Mouse (Mus musculus) R1 (cell line): Measurements from ENCODE around the gene Fam120b.

Experiments used
- DNase-seq: peaks from one replicate; pipeline ENCODE4 v3.0.0-alpha.2; 2018; ENCODE audit warnings: low read depth, low spot score

The Fam120b gene

DNA sequence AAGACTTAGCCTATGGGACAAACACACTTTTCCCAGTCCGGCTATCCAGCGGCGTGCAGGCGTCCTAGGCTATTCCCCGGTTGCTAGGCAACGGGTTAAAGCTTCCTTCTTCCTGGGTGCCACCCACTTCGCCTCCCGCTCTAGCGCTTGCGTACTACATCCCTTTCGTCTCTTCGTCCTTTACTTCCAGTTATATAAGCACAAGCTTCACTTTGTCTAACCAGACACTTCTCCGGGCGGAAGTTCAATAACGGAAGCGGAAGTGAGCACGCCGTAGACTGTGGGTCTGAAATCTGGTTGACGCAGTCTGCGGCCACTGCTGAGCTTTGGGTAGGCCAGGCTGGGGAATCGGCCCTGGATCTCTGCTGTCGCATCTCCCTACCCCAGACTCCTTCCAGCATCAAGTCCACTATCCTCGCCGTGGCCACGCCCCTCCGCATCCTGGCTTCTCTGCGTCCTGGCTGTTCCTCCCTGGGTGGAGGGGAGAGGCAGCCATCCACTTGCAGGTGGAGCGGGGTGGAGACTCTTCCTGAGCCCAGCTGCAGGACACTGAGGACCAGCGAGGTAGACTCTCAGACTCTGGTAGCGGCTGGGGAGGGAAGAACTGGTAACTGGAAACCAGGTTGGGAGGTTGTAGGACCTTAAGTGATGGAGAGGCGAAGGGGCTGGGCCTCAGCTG is at the start of gene Fam120b:
TSS of gene Fam120b (plus strand) at position 206 of the 679 bp plus-strand sequence.
- DNase-seq = peak; percentile 98

DNA sequence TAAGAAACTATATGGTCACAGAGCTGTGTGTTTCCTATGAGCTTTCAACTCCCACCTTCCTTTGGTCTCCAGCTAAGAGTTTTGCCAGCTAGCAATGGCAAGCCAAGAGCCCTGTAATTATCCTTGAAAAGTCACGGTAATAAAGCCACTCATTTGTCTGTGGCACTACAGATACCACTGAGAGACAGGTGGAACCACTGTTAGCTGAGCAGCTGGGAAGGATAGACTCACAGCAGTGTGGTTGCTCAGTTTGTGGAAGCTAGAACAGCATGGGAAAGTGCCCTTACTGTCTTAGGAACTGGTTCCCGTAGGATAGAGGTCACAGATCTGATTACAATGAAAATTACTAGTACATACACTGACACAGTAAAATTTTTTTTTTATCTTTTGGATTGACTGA is 45.9 kb upstream of the Fam120b start:
- DNase-seq = no peak

DNA sequence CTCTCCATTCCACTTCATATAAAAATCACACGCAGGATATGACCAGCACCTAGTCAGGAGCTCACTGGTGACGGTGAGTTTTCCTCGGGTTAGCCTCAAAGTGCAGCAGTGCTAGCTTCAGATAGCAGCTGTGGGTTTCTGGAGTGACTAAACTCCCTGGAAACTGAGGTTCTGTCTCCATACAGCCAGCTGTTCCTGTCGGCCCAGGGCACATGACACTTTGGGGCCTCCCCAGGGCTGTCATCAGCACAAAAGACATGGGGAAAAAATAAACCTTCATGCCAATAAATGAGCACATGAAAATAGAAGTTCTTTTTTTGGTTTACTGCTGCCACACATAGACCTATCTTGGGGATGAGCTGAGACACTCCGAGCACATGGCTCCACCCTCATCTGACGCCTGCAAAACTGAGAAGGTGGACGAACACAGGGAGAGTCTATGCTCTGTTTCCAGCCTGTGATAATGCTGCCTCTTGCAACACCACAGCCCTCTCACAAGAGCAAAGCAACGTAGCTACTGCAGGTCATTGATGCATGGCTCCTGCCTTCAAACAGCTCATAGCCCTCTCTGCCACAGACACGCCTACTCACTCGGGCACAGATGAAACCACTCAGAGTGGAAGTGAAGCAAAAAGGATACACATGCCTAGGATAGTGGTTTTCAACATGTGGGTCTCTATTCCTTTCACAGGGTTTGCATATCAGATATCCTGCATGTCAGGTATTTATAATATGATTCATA is 43.0 kb upstream of the Fam120b start:
- DNase-seq = no peak

DNA sequence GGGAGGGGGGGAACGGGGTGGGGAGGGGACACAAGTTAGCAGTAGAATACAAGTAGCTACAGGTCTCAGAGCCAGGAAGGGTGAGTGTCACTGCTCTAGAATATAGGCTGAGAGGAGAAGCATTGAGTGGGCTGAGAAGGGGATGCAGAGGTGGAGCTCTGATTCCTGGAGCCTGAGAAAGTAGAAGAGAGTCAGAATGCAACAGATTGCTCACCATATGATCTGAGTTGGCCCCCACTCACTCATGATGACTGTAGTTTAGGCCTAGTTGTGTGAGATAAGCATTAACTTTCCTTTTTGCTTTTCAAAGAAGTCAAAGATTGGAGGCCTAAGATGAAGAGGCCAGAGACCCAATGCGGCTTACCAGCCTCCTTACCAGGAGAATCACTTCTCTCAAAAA is 42.0 kb upstream of the Fam120b start:
- no peak for DNase-seq

DNA sequence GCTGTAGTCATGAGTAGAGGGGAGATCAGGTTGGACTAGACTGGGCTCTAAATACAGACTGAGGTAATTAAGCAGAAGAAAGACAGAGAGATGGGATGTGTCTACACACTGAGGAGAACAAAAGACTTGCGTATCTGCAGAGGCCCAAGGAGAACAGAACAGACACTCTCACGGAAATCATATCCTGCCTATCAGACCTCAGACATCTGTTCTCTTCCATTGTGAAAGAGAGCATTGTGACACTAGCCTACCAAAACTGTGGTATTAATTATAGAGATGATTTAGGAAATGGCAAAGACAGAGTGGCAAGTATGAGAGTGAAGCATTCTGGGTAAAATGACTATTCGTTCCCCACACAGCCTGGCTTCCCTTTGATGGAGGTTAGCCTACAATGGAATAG is 40.9 kb upstream of the Fam120b start:
- DNase-seq = no peak

DNA sequence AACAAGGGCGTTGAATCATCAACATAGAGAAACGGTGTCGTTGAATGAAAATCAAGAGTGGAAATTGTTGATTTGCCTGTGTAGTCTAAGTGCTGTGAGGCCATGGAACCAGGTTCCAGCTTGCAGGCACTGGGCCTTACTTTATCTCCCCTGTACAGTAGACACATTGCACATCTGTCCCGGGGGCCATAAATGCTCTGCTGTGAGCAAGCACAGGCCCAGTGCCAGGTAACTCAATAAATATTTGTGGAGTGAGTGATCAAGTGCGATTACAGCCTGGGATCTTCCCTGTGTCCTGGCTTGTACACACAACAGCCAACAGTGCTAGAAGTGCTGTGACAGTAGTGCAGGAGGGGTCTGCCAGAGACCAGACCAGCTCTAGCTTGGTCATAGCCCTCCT is 39.5 kb upstream of the Fam120b start:
- no peak for DNase-seq

DNA sequence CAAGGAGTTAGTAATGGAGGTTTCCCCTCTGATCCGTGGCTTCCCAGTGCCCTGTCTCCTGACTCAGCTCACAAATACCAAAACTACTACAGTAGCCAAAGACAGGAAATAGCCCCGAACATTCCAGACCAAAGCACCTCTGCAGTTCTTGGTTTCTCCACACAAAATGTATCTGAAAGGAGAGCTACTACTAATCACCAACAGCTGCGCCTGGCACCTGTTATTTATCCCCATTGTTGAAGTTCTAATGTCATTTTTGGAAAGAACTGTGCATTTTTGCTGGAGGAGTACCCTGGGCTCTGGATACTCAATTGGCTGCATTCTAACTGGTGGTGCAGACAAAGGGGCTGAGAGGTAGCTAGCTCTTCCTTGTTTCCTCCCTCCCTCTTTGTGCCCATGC is 38.9 kb upstream of the Fam120b start:
- no peak for DNase-seq

DNA sequence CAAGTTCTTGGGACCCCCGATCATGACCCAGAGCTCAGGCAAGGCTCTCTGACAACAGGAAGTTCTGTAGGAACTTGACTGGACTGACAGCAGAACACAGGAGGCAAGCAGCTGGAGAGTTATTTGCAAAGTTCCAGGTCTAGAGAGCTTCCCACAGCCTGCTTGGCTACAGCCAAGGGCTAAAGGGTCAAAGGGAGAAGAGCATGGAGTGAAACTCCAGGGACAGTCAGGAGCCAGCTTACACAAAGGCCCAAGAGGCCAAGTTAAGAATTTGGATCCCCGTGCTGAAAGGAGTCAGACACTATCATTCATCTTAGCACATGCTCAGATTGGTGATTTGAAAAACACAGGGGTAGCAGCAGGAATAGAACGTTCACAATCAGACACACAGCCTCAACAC is 32.3 kb upstream of the Fam120b start:
- DNase-seq = no peak

DNA sequence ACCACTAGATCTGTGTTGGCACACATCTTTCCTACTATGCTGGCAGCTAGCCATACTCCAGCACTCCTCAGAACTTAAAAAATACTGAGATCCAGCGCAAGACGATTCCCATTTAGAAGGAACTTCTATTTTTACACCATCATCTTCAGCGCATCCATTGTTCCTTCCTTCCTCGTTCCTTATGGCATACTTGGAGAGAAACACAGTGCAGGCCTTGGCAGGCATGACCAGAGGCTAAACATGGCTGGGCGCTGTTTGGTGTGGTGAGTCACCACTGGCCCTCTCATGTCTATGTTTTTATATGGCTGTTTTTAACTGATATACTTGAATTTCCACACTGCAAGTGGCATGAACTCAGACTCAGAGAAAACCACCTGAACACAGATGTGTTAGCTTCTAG is 30.4 kb upstream of the Fam120b start:
- no peak for DNase-seq

DNA sequence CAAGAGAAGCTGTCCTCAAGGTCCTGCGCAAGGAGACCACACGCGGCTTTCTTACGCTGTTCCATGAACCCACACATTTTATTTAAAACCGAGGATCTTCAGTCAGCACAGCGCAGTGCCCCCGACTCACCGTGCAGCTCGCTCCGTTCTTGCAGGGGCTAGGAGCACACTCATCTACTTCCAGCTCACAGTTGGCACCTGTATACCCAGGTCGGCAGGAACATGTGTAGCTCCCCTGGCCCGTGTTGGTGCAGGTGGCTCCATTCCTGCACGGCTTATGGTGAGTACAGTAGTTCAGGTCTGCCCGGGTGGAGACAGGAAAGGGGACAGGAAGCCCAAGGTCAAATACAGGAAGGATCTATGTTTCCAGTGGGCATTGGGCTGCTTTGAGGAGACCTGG is 25.6 kb upstream of the Fam120b start:
- no peak for DNase-seq

DNA sequence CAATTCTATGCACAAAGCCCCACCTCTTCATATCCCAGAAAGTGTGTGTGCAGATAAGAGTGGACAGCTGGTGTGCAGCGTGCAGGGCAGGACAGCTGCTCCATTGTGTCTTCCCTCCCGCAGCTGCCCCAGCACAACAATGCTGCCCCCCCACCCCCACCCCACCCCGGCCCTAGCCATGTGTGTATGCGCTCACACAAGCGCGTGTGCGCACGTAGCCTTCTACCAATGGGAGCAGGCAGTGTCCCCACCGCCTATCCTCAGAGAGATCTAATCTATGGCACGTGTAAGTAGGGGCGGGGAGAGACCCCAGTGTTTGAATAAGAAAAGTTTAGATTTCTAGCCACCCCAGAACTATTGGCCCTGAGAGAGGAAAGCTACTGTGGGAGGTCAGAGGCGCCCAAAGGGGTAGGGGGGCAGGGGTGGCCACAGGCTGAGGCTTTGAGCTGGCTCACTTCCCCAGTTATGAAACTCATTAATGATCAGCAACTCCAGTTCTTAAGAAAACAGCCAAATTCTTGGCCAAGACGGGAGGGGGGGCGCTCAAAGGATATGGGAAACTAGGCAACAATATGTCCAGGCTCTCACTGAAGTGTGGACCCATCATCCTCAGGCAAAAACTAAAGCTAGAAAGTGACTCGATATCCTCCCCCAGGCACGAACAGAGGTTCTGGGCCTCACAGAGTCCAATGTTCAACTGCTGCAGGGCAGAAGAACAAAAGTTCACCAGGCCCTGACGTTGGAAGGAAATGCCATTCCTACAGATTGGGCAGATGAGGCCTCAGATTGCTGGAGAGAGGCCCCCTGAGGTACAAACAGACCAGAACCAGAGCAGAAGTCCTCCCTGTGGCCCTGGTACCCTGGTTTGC is 23.8 kb upstream of the Fam120b start:
- DNase-seq = no peak

DNA sequence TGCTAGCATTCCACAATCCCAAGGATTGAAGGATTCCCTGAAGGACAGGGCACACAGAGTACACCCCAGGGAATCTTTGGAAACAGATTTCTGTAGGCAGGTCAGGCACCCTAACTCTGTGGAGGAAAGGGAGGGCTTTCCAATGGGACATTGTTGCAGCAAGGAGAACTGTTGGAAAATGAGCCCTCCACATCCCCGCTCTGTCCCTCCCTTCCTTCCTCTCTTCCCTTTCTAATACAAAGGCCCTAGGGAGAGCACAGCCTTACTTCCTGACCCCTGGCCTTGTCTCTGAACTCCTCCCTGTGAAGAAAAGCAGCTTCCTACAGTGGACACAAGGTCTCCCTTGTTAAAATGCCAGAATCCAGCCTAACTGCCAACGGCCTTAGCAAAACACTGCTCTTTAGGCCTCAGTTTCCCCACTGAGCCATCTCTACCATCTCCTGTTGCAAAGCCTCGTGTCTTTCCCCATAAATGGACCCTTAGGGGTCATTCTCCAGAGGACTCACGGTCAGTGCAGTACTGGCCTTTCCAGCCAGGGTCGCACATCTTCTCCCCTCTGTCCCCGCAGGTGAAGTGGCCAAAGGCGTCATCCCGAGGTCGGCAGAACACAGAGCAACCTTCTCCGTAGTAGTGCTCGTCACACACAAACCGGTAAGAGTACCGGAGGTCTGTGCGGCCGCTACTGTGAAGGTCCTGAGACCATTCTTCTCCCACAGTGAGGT is 22.9 kb upstream of the Fam120b start:
- DNase-seq = no peak

DNA sequence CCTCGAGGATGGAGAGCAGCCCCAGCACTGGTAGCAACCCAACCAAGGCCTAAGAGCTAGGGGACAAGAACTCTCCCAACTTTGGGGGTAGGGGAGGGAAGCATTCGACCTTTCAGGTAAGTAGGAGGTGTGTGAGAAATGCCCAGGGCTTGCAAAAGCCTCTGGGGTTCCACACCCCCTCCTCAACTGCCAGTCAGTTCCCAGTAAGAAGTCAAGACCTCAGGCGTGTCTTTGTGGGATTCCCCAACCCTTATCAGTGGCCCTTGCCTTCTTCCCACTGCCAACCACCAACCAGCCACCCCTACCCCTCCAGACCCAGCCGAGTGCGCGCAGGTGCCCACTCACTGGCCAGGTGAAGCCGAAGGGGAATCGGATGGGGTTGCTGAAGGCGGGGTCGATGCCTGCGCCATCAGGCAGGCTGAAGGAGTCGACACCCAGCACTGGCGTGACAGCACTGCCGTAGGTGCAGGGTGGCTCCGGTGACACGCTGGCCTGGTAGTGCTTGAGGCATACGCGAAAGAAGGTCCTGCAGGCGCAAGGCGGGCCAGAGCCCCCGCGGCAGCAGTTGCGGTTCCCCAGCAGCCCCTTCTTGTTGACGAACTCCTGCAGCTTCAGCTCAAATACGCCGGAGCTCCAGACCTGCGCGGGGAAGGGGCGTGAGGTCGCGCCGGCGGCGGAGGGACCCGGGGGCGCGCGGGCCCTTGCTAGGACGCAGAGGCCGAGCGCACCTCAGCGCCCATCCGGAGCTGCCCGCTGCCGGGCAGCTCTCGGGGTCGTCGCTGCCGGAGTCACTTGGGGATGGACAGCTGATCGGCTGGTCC is 21.5 kb upstream of the Fam120b start:
- peak; percentile 22 for DNase-seq

DNA sequence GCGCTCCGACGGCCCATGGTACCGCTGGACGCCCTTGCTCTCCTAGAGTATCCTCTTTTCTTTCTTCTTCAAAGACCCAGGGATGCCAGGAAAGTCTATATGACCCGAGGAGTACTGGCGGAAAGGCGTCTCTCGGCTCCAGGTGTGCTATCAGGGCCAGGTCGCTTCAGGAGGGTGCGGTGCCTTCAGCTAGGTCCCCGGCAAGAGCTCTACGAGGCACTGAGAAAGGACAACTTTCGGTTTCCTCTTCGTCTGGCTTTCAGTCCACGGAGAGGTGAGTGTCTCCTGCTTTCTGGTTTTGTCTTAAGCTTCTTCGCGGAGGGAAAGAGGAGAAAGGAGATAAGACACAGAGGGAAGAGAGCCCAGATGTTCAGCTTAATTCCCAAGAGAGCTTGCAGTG is 20.8 kb upstream of the Fam120b start:
- no peak for DNase-seq

DNA sequence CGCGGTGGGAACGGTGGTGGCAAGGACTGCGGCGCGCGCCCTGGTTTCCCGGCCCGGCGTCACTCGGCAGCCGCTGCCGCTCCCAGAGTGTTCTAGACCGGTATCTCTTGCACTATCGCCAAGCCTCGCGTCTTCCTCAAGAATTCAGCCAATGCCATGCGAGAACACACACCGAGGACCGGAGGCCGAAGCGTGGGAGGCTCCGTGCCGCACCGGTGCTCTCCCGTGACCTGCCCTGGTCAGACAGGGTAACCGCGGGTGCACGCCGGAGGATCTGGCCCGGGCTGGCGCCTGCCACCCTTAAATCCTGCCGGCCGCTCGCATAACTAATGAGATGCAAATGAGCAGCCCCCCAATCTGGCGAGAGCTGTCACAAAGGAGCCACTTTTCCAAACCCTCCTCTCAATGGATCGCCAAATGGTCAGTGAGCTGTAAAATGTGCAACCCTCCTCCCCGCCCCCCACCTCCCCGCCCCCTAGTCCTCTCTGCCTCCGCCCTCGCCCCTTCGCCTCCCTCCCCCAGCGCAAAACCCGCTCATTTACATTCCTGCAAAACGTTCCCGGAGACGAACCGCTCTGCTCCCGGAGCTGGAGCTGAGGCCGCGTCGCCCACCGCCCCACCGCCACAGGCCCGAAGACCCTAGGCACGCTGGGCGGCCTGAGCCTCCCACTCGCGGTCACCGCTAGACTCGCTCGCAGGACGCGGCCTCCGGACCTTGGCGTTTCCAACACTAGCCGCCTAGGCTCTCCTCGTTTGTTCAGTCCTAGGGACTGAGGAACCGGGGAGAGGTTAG is 20.1 kb upstream of the Fam120b start:
- DNase-seq = peak; percentile 85

DNA sequence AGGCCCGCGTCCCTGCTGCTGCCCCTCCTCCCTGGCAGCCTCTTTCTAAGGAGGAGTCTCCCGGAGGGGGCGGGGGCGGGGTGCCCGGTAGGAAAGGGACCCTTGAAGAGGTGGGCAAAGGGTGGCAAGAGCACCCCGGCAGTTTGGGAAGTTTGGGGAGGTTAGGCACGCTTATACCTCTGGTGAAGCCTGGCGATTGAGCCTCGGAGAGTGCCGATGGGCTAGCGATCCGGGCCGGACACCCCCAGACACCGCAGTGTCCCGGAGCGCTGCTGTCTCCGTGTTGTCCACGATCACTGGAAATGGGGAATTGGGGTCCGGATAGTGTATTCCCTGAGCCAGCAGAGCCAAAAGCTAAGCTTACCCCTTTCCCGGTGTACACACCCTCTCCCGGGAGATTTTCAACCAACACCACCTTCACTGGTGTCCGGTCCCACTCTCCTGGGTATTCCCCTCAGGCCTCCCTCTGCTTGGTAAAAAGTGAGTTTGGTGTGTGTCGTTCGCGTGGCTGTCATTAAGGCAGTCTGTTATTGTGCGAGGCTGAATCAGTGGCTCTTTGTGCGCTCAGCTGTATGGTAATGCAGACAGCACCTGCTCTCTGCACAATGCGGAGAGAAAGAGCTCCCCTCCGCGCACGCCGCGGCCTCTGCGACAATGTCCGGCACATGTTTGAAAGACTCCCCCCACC is 19.4 kb upstream of the Fam120b start, which contains the start of gene Dll1:
TSS of gene Dll1 (minus strand) at position 379 of the 688 bp plus-strand sequence.
- peak; percentile 57 for DNase-seq

DNA sequence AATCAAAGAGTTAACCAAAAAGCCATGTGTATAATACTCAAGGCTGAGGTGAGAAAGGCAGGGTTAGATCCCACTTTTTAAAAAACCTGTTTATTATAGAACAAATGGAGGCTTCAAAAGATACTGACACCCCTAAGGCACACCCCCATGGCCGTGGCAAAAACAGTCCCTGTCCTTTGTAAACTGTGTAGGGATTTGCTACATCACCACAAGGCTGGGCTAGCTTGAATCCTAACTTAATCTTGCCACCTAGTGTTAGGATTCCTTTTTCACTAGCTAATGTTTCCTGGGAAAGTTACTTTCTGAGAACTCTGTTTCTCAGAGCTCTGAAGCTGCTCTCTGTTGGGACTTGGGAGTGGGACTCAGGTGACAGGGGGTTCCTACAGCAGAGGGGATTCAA is 18.1 kb upstream of the Fam120b start:
- DNase-seq = peak; percentile 34

DNA sequence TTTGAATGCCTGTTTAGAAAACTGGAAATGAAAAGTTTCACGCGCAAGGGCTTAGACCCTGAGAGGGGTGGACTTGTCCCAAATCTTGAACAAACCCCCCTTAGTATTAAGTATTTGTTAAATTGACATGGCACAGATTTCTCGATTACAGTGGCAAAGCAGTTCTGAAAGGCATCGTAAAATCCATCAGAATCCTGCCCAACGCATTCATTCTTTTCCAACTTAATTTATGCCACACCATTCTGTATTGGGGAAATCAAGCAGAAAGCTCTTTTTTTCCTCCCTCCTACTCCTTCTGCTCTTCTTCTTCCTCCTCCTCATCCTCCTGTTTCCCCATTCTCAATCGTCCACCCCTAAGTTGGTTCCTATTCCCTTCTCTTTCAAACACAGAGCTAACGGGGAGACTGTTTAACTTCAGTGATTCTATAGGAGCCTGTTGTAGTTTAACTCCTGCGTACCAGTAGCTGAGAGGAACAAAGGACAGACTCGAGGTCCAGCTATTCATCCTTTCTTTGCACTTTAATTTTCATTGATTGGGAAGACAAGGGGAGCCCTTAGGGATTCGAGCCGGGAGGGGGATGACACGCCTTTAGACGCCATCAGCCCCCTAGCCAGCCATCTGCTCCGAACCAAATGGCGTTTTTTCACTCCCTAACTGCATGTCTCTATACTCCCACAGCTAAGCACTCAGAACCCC is 17.4 kb upstream of the Fam120b start:
- DNase-seq = no peak
